Mouse (Mus musculus) stomach, embryonic 16.5 days (tissue): ENCODE measurements around the gene Crtc2. TPM values are rescaled to one million over a fixed set of nuclear protein-coding genes. Genes with fewer than 3 reads are reported as not detected.

ENCODE experiments used
- ATAC-seq: fragments of 200-750 bp; cut with Nextera tagmentation; 2 replicates; pipeline ENCODE4 v1.8.0; 2017; ENCODE audit warnings: moderate number of reproducible peaks, moderate TSS enrichment; ENCODE audit not compliant: insufficient read depth, low FRiP score
- H3K27ac ChIP-seq: fragments of 300-500 bp; sonication (generic); 2 replicates; pipeline ENCODE4 v1.5.1; 2014; ENCODE audit warnings: low read length
- H3K27me3 ChIP-seq: fragments of 300-500 bp; sonication (generic); 2 replicates; pipeline ENCODE4 v1.6.1; 2014; ENCODE audit warnings: low read length, control low read depth, mixed read lengths; ENCODE audit not compliant: control insufficient read depth, insufficient read depth
- H3K36me3 ChIP-seq: fragments of 300-500 bp; sonication (generic); 2 replicates; pipeline ENCODE4 v1.6.1; 2014; ENCODE audit warnings: low read length; ENCODE audit not compliant: control insufficient read depth, insufficient read depth
- H3K4me1 ChIP-seq: fragments of 300-500 bp; sonication (generic); 2 replicates; pipeline ENCODE4 v1.6.1; 2014; ENCODE audit warnings: low read length, control low read depth, mixed read lengths; ENCODE audit not compliant: control insufficient read depth, insufficient read depth
- H3K4me2 ChIP-seq: fragments of 300-500 bp; sonication (generic); 2 replicates; pipeline ENCODE4 v1.6.1; 2014; ENCODE audit warnings: low read depth, low read length, mixed read lengths
- H3K4me3 ChIP-seq: fragments of 300-500 bp; sonication (generic); replicated peaks from 2 replicates; pipeline ENCODE4 v1.5.1; 2014; ENCODE audit warnings: mild to moderate bottlenecking, low read length
- H3K9ac ChIP-seq: fragments of 300-500 bp; sonication (generic); 2 replicates; pipeline ENCODE4 v1.6.1; 2014; ENCODE audit warnings: low read length
- H3K9me3 ChIP-seq: fragments of 300-500 bp; sonication (generic); replicated peaks from 2 replicates; pipeline ENCODE4 v1.6.1; 2016; ENCODE audit warnings: low read length, control low read depth; ENCODE audit not compliant: control insufficient read depth
- WGBS: fragments of 180-500 bp; shearing (Covaris S2); extraction: QIAGEN DNeasy Blood & Tissue Kit; methylation state at CpG from one replicate; pipeline ENCODE4 v1.1.7; 2014; 5-methylcytosine and 5-hydroxymethylcytosine counted together
- polyA plus RNA-seq: library from polyadenylated mRNA; unstranded; fragments of >200 nt; fragmentation: Nextera tagmentation; extraction: Ambion mirVana; gene quantifications from 2 replicates; pipeline ENCODE4 v1.2.1, GENCODE M21; 2015

Gene Crtc2
- polyA plus RNA-seq, 1 experiment from 2014 or later: 18.2 TPM

- Histone ChIP-seq H3K4me3 (no peak overlapping the region), H3K4me1 (no peaks in the 10 kb centered on the region), H3K9ac (no peak overlapping the region), H3K27me3 (no peaks in the 10 kb centered on the region), H3K27ac (no peak overlapping the region), H3K4me2 (no peak overlapping the region), H3K9me3 (no peaks in the 10 kb centered on the region), H3K36me3 (peaks cover 6% of the 10 kb centered on the region)
- no peak for ATAC-seq
- 69% methylated on average over 9 of the region's 9 CpGs for WGBS
Measured at GRCm38 (mm10) chr3:90272170-90272569, 18.2 kb downstream of the Crtc2 start.

GRCm38 (mm10) chr3:90273855-90274254 is 19.9 kb downstream of the Crtc2 start:
- Histone ChIP-seq H3K27me3 (no peaks in the 10 kb centered on the region), H3K4me2 (no peak overlapping the region), H3K27ac (no peak overlapping the region), H3K36me3 (peaks cover 11% of the 10 kb centered on the region), H3K4me1 (no peaks in the 10 kb centered on the region), H3K4me3 (no peak overlapping the region), H3K9me3 (no peaks in the 10 kb centered on the region), H3K9ac (no peak overlapping the region)
- 90% methylated on average over 22 of the region's 22 CpGs for WGBS
- ATAC-seq: no peak

- H3K9me3 ChIP-seq: no peaks in the 10 kb centered on the region
- ATAC-seq: no peak
- H3K4me2 ChIP-seq: no peak overlapping the region
- H3K36me3 ChIP-seq: peaks cover 19% of the 10 kb centered on the region
- H3K4me3 ChIP-seq: no peak overlapping the region
- H3K4me1 ChIP-seq: no peaks in the 10 kb centered on the region
- no peak overlapping the region for H3K9ac ChIP-seq
- WGBS: 90% methylated on average over 11 of the region's 11 CpGs
- no peaks in the 10 kb centered on the region for H3K27me3 ChIP-seq
- no peak overlapping the region for H3K27ac ChIP-seq
Measured at GRCm38 (mm10) chr3:90275286-90275685, 21.3 kb downstream of the Crtc2 start.

- no peak overlapping the region for H3K4me2 ChIP-seq
- ATAC-seq: no peak
- H3K27me3 ChIP-seq: no peaks in the 10 kb centered on the region
- WGBS: 42% methylated on average over 16 of the region's 16 CpGs
- H3K4me1 ChIP-seq: no peaks in the 10 kb centered on the region
- no peak overlapping the region for H3K4me3 ChIP-seq
- H3K27ac ChIP-seq: no peak overlapping the region
- peaks cover 19% of the 10 kb centered on the region for H3K36me3 ChIP-seq
- no peaks in the 10 kb centered on the region for H3K9me3 ChIP-seq
- peak overlapping the region; percentile 5; the same call in 1 of the 2 replicates for H3K9ac ChIP-seq
Measured at GRCm38 (mm10) chr3:90276858-90277257, 22.9 kb downstream of the Crtc2 start.

- Histone ChIP-seq H3K36me3 (peaks cover 13% of the 10 kb centered on the region), H3K9me3 (no peaks in the 10 kb centered on the region), H3K27me3 (no peaks in the 10 kb centered on the region), H3K27ac (no peak overlapping the region), H3K4me3 (no peak overlapping the region), H3K4me2 (no peak overlapping the region), H3K9ac (no peak overlapping the region), H3K4me1 (no peaks in the 10 kb centered on the region)
- WGBS: 88% methylated on average over 9 of the region's 9 CpGs
- ATAC-seq: no peak
Measured at GRCm38 (mm10) chr3:90277793-90278192, 23.8 kb downstream of the Crtc2 start.

GRCm38 (mm10) chr3:90278211-90278610 is 24.2 kb downstream of the Crtc2 start:
- no peak overlapping the region for H3K4me3 ChIP-seq
- peaks cover 13% of the 10 kb centered on the region for H3K36me3 ChIP-seq
- ATAC-seq: no peak
- 93% methylated on average over 10 of the region's 10 CpGs for WGBS
- H3K4me1 ChIP-seq: no peaks in the 10 kb centered on the region
- H3K4me2 ChIP-seq: no peak overlapping the region
- H3K27ac ChIP-seq: no peak overlapping the region
- no peaks in the 10 kb centered on the region for H3K27me3 ChIP-seq
- H3K9ac ChIP-seq: no peak overlapping the region
- H3K9me3 ChIP-seq: no peaks in the 10 kb centered on the region

- Histone ChIP-seq H3K4me1 (no peaks in the 10 kb centered on the region), H3K27ac (no peak overlapping the region), H3K9ac (no peak overlapping the region), H3K36me3 (peaks cover 13% of the 10 kb centered on the region), H3K4me2 (no peak overlapping the region), H3K4me3 (no peak overlapping the region), H3K27me3 (no peaks in the 10 kb centered on the region), H3K9me3 (no peaks in the 10 kb centered on the region)
- ATAC-seq: no peak
- WGBS: 92% methylated on average over 9 of the region's 9 CpGs
Measured at GRCm38 (mm10) chr3:90279216-90279615, 25.3 kb downstream of the Crtc2 start.

GRCm38 (mm10) chr3:90279743-90280142 is 25.8 kb downstream of the Crtc2 start:
- ATAC-seq: no peak
- 91% methylated on average over 7 of the region's 7 CpGs for WGBS
- no peaks in the 10 kb centered on the region for H3K4me1 ChIP-seq
- H3K27me3 ChIP-seq: no peaks in the 10 kb centered on the region
- H3K36me3 ChIP-seq: peaks cover 13% of the 10 kb centered on the region
- H3K4me2 ChIP-seq: no peak overlapping the region
- no peak overlapping the region for H3K9ac ChIP-seq
- no peak overlapping the region for H3K4me3 ChIP-seq
- H3K27ac ChIP-seq: no peak overlapping the region
- no peaks in the 10 kb centered on the region for H3K9me3 ChIP-seq

- WGBS: 84% methylated on average over 9 of the region's 9 CpGs
- peaks cover 13% of the 10 kb centered on the region for H3K36me3 ChIP-seq
Measured at GRCm38 (mm10) chr3:90280708-90281107, 26.7 kb downstream of the Crtc2 start.

GRCm38 (mm10) chr3:90284150-90284549 is 30.2 kb downstream of the Crtc2 start:
- H3K36me3 ChIP-seq: peaks cover 5% of the 10 kb centered on the region
- no peak overlapping the region for H3K4me2 ChIP-seq
- no peak overlapping the region for H3K4me3 ChIP-seq
- ATAC-seq: no peak
- no peaks in the 10 kb centered on the region for H3K4me1 ChIP-seq
- WGBS: 100% methylated on average over 2 of the region's 2 CpGs
- no peaks in the 10 kb centered on the region for H3K9me3 ChIP-seq
- H3K27ac ChIP-seq: no peak overlapping the region
- no peak overlapping the region for H3K9ac ChIP-seq
- H3K27me3 ChIP-seq: no peaks in the 10 kb centered on the region

More at GRCm38 (mm10) chr3:90280708-90281107, 26.7 kb downstream of the Crtc2 start:
- Histone ChIP-seq H3K4me1 (no peaks in the 10 kb centered on the region), H3K27me3 (no peaks in the 10 kb centered on the region), H3K27ac (no peak overlapping the region), H3K9ac (no peak overlapping the region), H3K4me3 (no peak overlapping the region), H3K4me2 (no peak overlapping the region), H3K9me3 (no peaks in the 10 kb centered on the region)
- ATAC-seq: no peak
